Mouse (Mus musculus): ENCODE measurements around the gene Gm20388.
A peak's percentile ranks its signal among the peaks of the same experiment; 100 is the strongest.

- no peak for TF ChIP-seq POLR2A (IDR thresholded peaks at IDR 0.05; ENCODE audit: low read depth, low read length)
- TF ChIP-seq CTCF (conservative IDR thresholded peaks at IDR 0.05; ENCODE audit: insufficient read depth, insufficient read length, low read depth, low read length): peak; percentile 23; the same call in 1 of the 2 replicates
These were observed 1897.4 kb downstream of the Gm20388 start for GRCm38 (mm10) chr8:121808032-121808431.

Measured in kidney, adult 2 months (tissue).